Comparison of ENCODE assay signal across 11 mouse cellular contexts in the genomic region with DNA sequence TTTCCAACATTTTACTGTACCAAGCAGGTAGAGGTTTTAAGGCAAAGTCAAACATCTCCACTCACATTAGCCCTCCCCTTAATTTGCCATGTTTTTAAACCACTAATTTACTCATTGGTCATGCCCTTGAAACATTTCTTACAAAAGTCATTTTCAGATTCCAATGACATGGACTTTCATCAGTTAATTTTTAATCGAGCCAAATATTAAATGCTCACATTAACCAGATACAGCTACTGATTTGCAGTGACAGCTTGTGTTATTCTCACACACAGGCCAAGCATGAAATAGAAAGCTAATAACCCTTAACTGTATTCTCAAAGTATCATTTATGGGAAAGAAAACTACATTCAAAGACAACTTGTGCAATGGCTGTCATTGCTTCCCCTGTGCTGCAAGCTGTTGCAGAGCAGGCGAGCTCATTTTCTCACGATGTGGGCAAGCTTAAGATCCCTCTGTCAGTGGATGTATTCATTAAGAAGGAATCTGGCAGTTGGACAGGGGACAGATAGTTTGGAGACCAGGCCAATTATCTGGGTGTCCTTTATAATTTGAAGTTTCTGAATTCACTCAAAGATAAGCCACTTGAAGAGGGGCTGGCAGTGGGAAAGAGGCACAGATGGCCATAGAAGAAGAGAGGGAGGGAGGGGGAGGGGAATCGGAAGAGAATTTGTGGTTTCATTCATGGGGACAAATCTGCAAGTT. TPM values are rescaled to one million over a fixed set of nuclear protein-coding genes. Genes with fewer than 3 reads are reported as not detected.
DNase-seq lines count a peak whose midpoint lies in the region; ATAC-seq and TF ChIP-seq lines count a peak whose summit lies in the region.
"Had no signal": no experiment of that assay in that cellular context is flagged by ENCODE, and none has a peak within 500 bp of the region (broad histone marks: within the 10 kb centered on the region; RNA-seq: fewer than 3 reads in every experiment).

No protein-coding gene starts in this region.

- peak overlapping the region; percentile 28; the same call in 1 of the 2 replicates for H3K27ac ChIP-seq in layer of hippocampus, adult 2 months
- H3K27ac ChIP-seq: heart, adult 2 months; kidney, postnatal 0 days had no signal

- no peak overlapping the region for H3K4me3 ChIP-seq in layer of hippocampus, adult 2 months
- H3K4me3 ChIP-seq: erythroblast, embryonic 14.5 days; heart, adult 2 months had no signal

- TF ChIP-seq CTCF in layer of hippocampus, adult 2 months (conservative IDR thresholded peaks at IDR 0.05): no peak

- ATAC-seq in megakaryocyte progenitor cell, adult 5-6 weeks (replicated peaks; ENCODE audit: poor library complexity): peak; percentile 52; the same call in 1 of the 2 replicates

- DNase-seq in cerebellum, postnatal 10 days: peak; percentile 72 to 75
- no peak for DNase-seq in cerebellum, adult 11 months
- no peak for DNase-seq in layer of hippocampus, adult 2 months (ENCODE audit: low spot score in 2 of 2)
- DNase-seq in layer of hippocampus, adult 9-10 months (ENCODE audit: low spot score): no peak
- DNase-seq in NIH3T3 (ENCODE audit: low read depth): peak; percentile 9
- DNase-seq in c-Kit-positive CD71-positive TER-119-positive erythroid progenitor cells, embryonic 14.5 days (ENCODE audit: low spot score): no peak
- DNase-seq in kidney, adult 8-10 months: no peak
- DNase-seq: heart, adult 2 months had no signal

RNA-seq across cellular contexts. Expression of a gene that starts 11.5 kb away (rescaled TPM):
- total RNA-seq in layer of hippocampus, adult 2 months (2021): 1 to 10 TPM; 7.8 to 8.1 TPM
- 30.3 and 32.6 TPM in 2 replicates for total RNA-seq in megakaryocyte progenitor cell, adult 5-6 weeks (2015)
- 29.1 and 31.1 TPM in 2 replicates for total RNA-seq in megakaryocyte progenitor cell, adult 5-6 weeks (2017)

RNA-seq across cellular contexts. Expression of a gene that starts 56.9 kb away (rescaled TPM):
- total RNA-seq in layer of hippocampus, adult 2 months (2021): 10 to 100 TPM; 28.1 to 28.9 TPM
- total RNA-seq in megakaryocyte progenitor cell, adult 5-6 weeks (2015): 11.3 and 12.8 TPM in 2 replicates
- 32.4 and 36.6 TPM in 2 replicates for total RNA-seq in megakaryocyte progenitor cell, adult 5-6 weeks (2017)

Comparison
In these comparisons a context has a peak if more than half of its experiments do, and no peak if none do; other contexts are left out.
1. DNase-seq: peak in cerebellum, postnatal 10 days (2 of 2) and NIH3T3 (single experiment); none in cerebellum, adult 11 months (single experiment), layer of hippocampus, adult 2 months (0 of 2), layer of hippocampus, adult 9-10 months (single experiment), c-Kit-positive CD71-positive TER-119-positive erythroid progenitor cells, embryonic 14.5 days (single experiment) and kidney, adult 8-10 months (0 of 2).